Mouse (Mus musculus): ENCODE results near the gene Clcnka.

The Clcnka gene

DNA sequence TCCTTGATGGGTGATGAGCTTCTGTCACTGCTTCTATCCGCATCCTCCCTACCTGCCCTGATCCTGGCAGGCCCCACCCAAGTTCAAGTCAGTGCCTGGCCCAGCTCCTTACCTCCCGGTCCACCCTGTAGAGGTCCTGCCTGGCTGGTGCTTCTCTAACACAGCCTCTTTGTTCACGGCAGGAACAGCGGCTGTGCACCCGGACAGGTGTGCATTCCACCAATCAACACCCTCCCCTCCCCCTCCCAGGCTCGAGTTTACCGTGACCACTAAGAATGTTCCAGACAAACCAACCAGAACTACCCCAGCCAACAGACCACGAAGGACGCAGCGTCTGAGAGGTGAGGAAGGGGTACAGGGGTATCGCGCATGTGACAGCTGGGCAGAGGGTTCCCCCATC is at the start of gene Clcnka:
Gene Clcnka (minus strand): TSS at position 180 of the 400 bp plus-strand sequence.
- in situ Hi-C loops (cut with MboI) = no loop called here

DNA sequence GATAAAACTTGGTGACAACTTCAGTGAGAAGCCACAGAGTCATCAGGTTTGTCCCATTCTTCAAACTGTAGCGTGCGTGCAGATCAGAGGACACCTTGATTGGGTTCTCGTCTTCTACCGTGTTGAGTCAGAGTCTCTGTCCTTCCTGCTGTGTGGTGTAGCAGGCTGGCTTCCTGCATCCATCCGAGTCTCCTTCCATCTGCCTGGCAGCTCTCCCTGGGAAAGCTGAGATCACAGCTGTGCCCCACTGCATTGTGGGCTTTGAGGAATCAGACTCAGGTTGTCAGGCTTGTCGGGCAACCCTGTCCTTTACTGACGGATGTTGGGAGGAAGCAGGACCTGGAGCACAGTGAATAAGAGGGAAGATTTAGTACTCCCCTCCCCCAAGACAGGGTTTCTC is 47.7 kb upstream of the Clcnka start:
- in situ Hi-C loops (cut with MboI) = no loop called here

DNA sequence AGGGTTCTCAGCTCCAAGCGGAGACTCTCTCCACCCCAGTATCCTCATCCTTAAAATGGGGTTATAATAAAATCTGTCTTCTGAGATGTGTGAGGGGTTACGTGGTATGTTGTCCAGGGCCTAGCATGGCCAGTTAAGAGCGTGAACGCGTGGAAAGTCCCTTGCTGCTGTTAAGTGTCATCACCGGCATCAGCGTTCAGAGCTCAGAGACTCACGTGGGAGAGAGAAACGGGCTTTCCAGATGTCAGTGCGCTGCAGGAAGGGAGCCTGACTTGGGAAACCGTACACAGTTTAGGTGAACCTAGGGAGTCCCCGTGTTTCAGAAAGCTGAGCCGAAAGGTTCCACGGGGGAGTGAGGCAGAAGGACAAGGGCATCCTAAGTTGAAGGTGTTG is 46.8 kb upstream of the Clcnka start:
- in situ Hi-C loops (cut with MboI) = no loop called here

DNA sequence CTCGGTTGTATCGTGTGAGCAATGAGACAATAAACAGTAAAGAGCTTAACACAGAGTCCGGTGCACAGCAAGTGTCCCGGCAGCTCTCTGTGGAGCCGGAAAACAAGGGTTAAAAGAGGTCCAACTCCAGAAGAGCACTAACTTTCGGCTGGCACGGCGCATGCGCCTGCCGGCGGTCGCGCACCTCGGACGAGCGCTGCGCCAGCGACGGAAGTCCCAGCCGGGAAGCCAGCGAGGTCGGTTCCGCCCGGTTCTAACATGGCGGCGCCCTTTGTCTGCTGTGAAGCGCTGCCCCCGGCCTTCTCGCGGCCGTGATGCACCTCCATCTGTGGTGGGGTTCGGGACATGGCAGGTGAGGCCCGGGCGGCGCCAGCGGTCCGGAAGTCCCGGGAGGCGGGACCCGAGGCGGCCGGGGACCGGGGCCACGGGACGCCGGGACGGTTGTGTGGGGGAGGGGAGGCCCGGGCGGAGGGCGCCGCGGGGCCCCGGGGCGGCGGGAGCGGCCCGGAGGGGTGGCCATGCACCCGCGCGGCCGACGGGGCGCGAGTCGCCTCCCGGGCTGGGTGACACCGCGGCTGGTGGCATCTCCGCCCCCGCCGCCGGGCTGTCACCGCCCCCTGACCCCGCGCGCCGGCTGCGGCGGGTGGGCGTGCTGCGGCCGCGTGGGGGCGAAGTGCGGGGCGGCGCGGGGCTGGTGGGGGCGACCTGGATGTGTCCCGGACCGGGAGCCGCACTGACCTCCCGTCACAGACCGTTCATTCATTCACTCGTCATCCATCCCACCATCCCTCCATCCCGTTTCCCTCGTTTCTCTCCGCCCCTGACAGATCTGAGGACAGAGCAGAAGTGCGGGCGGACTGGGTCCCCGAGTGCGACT is 46.2 kb upstream of the Clcnka start, which contains the start of gene Zbtb17:
Gene Zbtb17 (plus strand): TSS at position 204 of the 877 bp plus-strand sequence.
- in situ Hi-C loops (cut with MboI) = no loop called here

DNA sequence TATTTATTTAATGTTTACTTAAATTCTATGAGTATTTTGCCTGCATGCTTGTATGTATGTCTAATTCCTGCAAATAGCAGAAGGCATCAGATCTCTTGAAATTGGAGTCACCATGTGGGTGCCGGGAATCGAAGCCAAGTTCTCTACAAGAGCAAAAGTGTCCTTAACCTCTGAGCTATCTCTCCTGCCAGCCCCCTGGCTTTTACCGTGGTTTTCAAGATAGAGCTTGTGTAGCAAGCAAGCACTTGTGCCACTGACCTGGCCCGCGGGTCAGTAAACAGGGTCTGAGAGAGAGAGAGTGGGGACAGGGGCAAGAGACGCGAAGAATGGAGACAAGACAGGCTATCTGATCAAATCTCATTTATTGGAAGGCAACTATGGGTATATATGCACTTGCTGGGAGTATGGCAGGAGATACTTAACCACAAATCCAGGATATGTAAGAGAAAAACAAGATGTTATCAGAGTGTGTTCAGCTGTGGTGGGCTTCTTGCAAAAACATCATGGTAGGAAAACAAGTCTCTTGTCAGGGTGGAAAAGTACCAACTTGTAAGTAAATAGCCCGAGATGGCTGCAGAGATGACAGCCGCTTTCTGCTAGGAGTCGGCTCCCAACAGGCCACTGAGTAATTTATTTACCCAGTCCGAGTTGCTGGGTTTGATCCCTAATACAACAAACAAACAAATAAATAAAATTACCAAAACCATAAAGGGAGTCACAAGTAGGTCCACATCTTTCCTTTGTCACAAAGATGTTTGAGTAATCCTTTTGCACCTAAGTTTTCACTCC is 45.3 kb upstream of the Clcnka start:
- in situ Hi-C loops (cut with MboI) = no loop called here

DNA sequence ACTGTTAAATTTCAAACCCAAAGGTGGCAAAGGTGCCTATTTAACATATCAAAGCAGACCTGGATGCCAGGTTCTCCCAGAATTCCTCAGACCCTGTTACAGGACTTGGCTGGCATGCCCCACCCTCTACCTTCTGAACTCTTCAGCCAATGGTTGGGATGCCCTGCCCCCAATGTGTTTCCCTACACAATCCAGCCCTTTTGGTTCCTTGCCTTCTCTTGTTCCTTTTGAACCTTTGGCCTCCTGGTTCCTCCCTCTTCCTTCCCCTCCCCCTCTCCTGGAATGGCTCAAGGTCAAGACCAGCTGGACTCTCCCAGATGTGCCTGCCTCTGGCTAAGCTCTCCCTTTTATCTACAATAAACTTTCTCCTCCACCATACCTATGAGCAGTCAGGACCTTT is 42.4 kb upstream of the Clcnka start:
- in situ Hi-C loops (cut with MboI) = no loop called here

DNA sequence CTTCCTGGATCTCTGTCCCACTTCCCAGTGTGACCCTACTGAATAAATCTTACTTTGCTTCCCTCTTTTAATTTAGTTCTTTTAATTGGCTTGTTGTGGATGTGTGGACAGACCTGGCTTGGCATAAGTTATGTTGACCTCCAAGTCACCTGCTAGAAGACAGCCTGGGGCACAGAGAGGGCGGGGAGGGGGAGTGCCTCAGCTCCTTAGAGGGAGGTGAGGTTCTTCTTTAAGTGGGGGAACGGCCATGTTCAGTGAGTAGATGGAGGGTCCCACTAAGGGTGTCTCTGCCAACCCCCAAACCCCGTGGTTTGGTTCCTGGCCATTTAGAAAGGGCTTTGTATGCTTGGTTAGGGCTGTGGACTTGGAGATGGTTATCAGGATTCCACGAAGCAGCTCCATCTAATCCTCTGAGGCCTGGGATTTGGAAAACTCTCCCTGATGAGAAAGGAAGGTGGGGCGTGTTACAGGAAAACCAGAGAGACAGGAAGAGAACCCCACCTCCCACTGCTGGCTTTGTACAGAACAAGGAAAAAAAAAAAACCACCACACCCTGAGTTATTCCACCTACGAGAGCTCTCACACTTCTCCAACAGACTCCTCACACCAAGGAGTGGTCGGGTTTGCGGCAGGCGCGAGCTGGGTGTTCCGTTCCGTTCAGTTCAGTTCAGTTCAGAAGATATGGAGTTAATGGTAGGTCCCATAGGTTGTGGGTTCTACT is 40.7 kb upstream of the Clcnka start:
- in situ Hi-C loops (cut with MboI) = loop anchor here (10.0 kb wide), 1 partner anchor 126 kb away; no protein-coding TSS in a partner anchor

DNA sequence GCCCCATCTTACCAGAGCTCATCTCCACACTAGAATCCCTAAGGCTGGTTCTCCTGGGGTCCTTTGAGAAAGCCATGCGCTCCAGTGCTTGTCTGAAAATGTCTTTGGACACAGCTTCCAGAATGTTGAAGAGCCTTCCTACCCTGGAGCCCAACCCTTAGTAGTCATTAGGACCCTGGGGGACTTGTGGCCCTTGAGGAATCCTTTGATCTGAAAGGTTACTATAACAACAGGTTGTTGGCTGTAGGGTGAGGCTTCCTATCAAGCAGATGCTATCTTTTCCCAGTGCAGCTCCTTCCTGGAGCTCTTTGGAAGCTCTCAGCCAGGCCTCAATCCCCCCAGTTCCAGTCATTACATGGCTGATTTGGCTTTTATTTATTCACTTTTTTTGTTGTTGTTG is 37.5 kb upstream of the Clcnka start, which contains the start of gene Srarp:
Gene Srarp (minus strand): TSS at position 132 of the 400 bp plus-strand sequence.
- in situ Hi-C loops (cut with MboI) = loop anchor here (10.0 kb wide), 1 partner anchor 129 kb away; no protein-coding TSS in a partner anchor

DNA sequence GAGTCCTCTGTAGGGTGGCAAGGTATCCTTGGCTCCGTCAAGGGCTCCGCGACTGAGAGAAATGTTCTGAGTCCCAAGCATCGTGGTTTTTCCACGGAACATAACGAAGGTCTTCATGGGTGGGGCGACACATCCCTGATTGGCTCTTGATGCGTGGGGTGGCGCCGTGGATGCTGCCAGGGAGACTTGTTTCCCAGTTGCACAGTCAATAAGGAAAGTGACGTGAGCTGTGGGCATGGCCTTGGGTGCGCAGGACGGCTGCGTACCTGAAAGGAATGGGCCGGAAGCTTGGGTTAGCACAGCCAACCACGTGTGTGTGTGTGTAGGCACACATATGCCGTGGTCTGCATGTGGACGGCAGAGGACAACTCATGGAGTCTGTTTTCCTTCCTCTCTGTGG is 34.7 kb upstream of the Clcnka start:
- in situ Hi-C loops (cut with MboI) = loop anchor here (10.0 kb wide), 1 partner anchor 132 kb away; no protein-coding TSS in a partner anchor

DNA sequence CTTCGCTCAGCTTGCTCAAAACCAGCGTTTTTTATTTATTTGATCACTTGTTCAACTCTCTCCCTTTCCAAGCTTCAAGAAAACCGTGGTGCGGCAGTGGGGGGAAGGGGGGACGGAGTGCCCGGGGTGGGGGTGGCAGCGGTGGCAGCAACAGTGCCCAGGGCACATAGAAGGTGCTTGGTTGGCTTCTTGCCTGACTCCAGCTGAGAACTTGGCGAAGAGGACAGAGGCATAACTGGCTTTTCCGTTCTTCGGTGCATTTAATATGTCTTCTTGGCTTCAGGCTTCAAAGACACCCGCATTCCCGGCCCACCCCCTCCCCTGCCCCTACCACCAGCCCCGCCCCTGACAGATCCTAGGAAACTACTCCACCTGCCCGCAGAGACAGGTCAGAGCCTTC is 34.1 kb upstream of the Clcnka start:
- in situ Hi-C loops (cut with MboI) = loop anchor here (10.0 kb wide), 1 partner anchor 132 kb away; no protein-coding TSS in a partner anchor

DNA sequence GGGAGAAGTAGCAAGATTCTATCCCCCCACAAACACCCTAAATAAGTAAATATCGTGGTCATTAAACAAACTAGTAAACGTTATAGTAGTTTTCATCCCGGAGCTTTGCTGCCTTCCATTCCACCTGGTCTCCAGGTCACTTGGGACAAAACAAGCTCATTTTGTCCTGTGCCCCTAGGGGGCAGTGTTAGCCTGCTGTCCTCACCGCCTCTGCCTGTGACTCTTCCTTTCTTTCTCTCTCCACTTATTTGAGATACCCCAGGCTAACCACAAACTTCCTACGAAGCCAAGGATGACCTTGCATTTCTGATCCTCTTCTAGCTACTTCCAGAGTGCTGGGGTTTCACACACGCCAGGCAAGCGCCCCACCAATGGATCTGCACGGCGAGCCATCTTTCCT is 32.5 kb upstream of the Clcnka start:
- in situ Hi-C loops (cut with MboI) = loop anchor here (10.0 kb wide), 1 partner anchor 134 kb away; no protein-coding TSS in a partner anchor

DNA sequence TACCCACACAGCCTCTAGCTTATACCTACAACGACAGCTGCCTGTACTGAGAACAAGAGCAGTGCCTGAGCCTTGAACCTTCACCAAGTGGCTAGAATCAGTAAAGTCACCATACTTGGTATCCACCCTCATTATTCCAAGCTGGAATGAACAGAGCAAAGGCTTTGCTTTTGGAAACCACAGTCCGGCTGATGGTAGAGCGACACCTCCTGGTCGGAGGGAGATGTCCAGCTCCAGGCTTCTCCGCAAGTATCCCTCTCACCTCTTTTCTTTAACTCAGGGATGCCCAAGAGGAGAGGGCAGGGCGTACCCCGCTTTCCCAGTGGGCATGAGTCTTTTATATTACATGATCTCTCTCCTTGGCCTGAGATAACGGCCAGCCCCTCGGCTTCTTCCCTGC is 31.3 kb upstream of the Clcnka start:
- in situ Hi-C loops (cut with MboI) = loop anchor here (10.0 kb wide), 1 partner anchor 135 kb away; no protein-coding TSS in a partner anchor

DNA sequence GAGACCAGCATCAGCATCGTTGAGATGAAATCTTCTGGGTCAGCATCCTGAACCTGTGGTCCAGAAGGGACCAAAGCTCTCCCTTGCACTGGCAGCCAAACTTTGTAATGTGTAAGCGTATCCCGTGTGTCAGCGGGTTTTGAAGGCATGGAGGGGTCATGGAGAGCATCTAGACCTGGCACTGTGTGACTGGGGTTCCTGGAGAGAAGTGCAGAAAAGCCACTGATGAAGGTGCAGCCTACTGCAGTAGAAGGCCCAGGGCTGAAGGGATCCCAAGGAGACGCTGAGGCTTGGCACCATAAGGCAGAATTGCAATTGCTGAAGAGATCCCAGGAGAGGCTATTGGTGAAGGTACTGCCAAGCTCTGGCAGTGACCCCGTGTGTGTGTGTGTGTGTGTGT is 30.9 kb upstream of the Clcnka start:
- in situ Hi-C loops (cut with MboI) = no loop called here

DNA sequence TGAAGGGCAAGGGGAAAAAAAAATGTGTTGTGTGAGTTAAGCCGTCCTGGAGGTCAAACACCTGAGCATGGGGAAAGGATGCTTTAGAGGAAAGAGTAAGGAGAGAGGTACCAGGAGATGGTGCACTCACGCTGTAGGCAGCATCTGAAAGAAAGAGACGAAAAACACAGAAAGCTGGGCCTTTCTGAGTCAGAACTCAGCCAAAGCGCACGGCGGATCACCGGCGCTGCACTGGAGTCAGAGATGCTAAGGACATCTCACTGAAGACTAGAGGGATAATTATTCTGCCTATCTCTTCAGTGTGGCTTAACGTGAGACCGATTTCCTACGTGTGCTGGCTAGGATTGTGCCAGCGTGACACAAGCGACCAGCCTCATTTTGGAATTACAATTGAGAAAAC is 29.4 kb upstream of the Clcnka start:
- in situ Hi-C loops (cut with MboI) = no loop called here

DNA sequence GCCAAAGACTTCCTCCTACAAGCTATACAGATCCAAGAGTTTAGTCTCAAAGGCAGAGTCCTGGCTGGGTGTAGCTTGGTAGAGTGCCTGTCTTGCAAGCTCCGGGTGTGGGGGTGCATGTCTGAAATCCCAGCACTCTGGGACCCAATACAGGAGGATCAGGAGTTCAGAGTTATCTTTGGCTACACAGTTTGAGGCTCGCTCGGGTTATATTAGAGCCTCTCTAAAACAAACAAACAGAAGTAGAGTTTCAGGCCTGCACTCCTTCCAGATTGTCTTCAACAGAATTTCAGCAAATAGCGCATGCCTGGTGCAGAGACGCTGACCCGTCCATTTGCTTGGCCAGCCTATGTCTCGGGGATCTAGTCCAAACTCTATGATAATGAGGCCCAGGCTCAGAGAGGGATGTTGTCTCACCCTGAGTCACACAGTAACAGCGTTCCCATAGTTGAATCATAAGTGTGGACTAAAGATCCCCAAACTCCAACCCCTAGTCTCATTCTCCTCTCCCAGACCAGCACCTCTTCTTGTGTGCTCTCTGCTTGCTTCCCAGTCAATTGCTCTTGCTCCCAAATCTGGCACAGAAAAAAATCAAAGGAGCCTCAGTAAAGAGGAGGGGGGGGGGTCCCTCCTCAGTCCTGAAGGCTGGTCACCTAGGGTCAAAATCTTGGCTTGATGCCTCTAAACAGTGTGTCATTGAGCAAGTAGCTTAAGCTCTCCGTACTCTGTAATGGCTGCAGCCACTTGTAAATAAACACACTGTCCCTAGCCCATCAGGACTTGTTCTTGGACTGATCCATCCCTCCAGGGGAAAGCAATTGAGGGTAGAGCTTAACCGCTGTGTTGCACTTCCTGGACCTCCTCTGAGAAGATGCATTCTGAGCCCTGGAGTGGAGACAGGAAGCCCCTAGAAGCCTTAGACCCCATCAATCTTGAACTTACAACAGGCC is 28.5 kb upstream of the Clcnka start:
- in situ Hi-C loops (cut with MboI) = no loop called here

DNA sequence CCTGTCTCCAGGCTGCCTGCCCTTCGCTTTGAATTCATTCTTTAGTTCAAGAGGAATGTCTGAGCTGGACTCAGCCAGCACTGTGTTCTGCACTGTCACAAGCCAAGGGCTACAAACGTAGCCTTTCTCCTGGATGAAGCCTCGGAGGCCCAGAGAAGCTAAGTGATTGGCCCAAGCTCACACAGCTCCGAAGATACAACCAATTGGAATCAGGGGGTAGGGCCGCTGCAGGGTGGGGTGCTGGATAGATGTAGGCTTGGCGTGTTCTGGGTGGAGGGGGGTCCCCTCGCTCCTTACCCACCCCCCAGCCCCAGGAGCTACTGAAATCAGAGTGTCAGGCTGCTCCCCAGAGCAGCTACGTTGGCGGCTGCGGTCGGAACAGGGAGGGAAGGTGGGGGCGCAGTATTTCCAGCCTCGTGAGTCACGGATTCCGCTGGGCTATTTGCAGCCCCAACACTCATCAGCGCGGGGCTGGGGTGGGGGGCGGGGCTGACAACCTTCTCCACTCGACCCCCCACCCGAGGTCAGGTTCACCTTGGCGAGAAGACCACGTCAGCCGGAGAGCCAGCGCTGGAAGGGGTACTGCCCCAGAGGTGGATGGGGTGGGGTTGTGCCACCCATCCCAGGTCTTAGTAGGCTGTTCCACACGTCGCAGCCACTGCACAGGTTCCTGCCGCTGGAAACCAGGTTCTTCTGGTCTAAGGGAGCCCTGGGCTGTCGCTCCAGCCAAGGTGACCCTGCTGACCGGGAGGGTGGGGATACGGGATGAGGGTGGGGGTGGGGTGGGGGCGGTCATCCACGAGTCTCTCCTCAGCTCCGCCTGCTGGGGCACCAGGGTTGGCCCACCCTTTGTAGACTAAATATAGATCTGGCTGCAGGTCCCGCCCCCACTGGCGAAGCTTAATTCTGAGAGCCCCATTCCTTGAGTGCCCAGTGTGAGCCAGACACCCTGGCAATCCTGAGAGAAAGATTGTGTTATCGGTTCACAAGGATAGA is 27.3 kb upstream of the Clcnka start:
- in situ Hi-C loops (cut with MboI) = no loop called here

DNA sequence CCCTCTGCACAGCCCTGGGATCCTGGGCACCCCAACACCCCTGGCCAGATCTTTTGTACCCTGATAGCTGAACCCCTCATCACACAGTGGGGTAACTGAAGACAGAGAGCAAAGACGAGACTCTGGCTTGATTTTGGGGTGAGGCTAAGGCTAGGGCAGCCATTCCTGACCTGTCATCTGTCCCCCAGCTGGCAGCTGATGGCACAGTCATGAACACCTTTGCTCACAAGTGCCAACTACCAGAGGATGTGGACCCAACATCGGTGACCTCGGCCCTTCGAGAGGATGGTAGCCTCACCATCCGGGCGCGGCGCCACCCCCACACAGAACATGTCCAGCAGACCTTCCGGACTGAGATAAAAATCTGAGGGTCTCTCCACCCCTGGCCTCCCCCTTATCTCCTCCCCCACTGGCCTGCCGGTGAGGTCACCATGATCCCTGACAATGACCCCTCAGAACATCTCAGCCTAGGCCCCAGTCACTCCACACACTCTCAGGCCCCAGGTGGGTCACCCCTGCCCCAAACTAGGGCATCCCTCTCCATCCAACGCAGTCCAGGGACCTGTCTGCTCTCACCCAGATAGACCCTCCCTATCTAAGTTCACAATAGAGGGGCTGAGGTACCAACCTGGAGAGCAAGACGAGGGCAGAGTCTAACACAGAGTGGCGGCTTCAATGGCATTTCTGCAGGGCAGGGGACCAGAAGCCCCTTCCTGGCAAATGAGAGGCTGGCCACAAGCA is 25.3 kb upstream of the Clcnka start:
- in situ Hi-C loops (cut with MboI) = no loop called here

DNA sequence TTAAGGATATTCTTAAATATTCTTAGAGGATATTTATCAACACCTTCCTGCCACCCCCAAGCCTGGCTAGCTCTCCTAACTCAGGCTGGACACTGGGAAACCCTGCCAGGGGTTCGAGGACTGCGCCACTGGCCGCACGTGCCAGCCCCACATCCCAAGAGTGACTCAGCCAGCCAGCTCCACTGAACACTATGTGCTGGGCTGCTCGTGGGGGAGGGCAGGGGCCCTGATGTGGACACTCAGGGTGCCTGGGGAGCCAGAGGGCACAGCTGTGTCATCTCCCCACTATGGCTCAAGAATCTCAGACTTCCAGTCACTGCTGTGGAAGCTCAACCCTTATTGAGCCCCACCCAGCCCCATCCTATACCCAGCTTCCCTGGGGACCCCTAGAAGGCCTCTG is 24.8 kb upstream of the Clcnka start:
- in situ Hi-C loops (cut with MboI) = no loop called here

DNA sequence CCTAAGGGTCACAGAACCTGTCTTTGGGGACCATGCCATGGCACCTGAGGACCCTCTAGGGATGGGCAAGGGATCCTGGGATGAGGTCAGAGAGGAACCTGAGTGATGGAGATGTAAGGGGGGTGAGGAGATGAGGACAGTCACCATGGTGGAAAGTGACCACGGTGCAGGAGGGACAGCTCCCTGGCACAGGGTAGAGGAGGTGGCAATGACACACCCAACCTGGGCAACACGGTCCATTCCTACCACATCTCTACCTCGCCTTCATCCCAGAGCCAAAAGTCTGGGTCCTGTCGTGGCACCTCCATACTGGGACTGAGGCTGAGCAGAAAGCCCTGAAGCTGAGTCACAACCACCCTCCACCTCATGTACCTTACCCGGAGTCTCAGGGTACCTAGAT is 24.3 kb upstream of the Clcnka start:
- in situ Hi-C loops (cut with MboI) = no loop called here

Data from mature B cell (primary cell).